Mouse (Mus musculus) retina, postnatal 7 days (tissue): ENCODE measurements around the gene Pxt1.
"Not testable (repeated sequence)": the region's sequence is repeated elsewhere in the genome, so short reads cannot be mapped to it uniquely, and the experiment has no call there.

Experiments used
- DNase-seq: peaks from one replicate; pipeline ENCODE4 v3.0.0-alpha.2; 2012; ENCODE audit warnings: low read depth, low spot score

Gene Pxt1

DNA sequence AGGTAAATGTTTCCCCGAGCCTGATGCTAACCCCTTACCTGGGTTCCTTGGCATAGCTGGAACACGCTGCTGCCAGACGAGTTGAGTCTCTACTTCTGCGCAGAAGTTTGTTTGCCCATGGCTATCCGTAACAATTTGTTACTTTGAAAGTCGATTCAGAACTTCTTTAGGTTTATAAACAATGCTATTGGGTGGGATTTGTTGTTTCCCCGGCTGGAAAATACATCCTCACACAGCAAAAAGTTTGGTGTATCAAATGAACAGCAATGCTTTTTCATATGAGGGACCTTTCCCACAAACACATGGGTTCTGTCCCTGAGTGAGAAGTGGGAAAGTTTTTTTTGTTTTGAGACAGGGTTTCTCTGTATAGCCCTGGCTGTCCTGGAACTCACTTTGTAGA, at the start of gene Pxt1:
Gene Pxt1, minus strand, starts transcription at position 101 of the 400 bp plus-strand sequence.
- no peak for DNase-seq

DNA sequence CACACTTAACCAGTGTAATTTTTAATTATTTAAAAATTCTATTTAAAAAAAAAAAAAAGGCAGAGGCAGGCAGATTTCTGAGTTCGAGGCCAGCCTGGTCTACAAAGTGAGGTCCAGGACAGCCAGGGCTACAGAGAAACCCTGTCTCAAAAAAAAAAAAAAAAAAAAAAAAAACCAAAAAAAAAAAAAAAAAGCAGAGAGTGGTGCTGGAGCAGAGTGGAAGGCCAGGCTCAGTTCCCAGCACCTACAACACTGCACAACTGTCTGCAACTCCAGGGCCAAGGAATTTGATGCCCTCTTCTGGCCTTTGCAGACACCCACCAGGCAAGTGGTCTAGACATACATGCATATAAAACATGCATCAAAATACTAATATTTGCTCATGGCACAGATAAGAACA, 49.4 kb upstream of the Pxt1 start:
- DNase-seq, result not testable (repeated sequence)

DNA sequence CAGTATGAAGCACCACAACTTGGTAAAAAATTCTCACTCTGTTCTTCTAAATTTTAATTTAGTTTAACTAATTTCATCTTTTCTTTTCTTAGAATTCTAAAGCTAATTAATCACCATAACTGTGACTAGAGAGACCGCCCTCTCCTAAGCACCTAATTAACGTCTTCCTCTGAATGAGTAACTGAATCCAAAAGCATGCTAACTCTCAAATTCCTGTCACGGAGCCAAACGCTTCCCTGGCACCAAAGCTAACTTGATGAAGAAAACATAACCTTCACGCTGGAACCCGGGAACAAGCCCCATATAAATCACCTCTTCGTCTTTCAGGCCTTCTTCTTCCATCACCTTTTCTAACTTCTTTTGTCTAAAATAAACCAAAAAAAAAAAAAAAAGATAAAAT, 48.5 kb upstream of the Pxt1 start:
- DNase-seq, result no peak

DNA sequence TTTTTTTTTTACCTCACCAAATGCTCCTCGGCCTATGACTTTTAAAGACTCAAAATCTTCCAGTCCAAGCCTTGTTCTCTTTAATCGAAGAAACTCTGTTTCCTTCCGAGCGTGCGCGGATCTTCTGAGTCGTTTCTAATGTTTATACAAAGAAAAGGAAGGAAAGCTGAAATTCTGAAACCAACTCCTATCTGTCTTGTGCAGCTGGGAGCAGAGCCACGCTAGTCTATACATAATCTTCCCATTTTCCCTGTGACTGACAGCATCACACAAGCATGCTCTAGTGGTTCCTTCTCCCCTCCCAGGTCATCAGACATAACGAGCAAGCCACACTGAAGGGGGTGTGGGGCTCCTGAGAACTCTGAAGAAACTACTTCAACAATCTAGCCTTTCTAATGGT, 47.6 kb upstream of the Pxt1 start:
- no peak for DNase-seq

DNA sequence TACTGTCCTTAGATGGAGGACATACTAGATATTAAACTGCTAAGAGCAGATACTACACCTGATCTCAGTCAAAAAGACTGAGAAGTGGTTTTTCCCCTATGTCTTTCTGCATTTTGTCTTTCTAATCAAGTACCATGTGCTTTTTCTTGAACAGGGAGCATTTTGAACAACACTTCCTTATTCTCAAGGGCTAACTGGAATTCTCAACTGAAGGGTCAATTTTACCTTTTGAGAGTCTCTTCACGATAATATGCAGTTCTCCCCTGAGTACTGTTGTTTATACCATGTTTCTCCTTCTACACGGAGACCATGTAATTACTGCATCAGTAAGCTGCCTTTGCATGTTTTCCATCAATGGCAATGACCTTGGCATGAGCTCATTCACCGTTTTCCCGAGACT, 46.4 kb upstream of the Pxt1 start:
- no peak for DNase-seq

- no peak for DNase-seq
Observed at GRCm38 (mm10) chr17:28988996-28989395, 45.4 kb upstream of the Pxt1 start.

DNA sequence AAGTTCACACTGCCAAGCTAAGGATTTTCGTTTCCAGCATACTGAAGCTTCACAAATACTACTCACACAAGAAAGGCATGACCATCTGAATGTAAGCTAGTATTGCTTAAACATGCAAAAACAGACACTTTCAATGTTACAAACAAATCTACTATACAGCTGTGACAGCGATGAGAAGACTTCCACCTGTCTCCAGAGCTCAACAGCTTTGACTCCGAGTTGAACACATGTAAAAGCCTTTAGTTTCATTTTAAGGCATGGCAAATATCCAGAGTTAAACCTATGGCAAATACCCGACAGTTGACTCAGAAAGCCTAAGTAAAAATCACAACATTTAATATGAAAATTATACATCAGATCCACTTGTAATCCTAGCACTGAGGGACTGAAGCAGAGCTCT, 44.7 kb upstream of the Pxt1 start:
- DNase-seq, result no peak

DNA sequence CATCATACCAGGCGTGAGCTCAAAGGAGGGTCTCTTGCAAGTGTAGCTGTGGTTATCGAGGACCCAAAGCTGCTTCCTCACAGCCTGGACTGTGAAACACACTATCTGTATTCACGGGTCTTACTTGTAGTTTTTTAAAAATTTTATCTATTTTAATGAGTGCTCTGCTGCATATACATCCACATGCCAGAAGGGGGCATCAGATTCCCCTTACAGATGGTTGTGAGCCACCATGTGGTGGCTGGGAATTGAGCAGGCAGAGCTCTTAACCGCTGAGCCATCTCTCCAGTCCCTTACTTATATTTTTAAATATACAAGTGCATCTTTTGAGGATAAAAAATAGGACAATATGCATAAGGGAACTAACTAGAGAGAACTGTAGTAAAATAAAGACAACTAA, 44.1 kb upstream of the Pxt1 start:
- no peak for DNase-seq

DNA sequence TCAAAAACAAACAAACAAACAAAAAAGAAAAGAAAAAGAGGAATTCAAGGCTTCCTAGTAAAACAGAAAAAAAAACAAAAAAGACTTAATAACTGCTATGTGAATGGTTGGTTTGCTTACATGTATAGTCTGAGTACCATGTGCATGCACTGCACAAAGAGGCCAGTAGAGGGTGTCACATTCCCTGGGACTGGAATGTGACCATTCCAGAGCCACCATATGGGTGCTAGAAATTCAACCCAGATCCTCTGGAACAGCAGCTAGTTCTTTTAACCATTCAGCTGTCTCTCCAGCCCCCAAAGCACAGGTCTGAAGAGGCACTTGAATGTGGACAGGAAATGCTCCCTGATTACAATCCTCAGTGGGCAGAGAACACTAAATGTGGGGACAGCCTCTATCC, 43.2 kb upstream of the Pxt1 start:
- no peak for DNase-seq

GRCm38 (mm10) chr17:28984724-28985420, 41.2 kb upstream of the Pxt1 start:
- DNase-seq, result no peak

DNA sequence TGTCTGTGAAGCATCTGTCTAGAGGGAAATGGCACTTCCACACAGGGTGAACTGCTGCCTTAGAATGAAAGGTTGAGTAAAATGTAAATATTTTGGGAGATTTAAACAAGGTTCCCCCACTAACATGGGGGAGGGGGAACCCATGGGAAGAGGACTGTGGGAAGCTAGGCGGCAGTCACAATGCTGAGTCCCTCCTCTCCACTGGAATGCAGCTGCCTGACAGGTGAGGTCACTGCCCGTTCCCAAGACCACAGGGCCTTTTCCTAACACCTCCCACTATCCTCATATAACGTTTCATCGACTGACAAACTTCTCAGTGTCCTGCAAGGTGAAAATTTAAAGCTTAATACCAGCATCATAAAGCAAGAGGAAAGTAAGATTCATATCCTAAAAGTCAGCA, 39.0 kb upstream of the Pxt1 start:
- no peak for DNase-seq

GRCm38 (mm10) chr17:28981081-28981480, 37.4 kb upstream of the Pxt1 start:
- DNase-seq, result no peak

- no peak for DNase-seq
Observed at GRCm38 (mm10) chr17:28979091-28979490, 35.5 kb upstream of the Pxt1 start.

DNA sequence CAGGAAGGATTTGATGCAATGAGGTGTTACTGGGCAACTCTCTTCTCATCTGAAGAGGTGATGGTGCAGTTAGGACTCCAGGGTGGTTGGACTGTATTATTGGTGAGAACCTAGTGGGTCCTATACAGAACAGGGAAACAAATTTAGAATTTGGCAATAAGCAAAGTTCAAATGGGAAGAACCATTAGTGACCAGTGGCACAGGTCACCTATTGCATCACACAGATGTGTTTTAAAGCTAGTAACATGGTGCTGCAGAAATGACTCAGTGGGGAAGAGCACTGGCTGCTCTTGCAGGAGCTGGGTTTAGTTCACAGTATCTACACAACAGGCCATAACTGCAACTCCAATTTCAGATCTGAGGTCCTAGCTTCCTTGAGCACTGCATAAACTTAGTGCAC, 26.5 kb upstream of the Pxt1 start:
- no peak for DNase-seq

- DNase-seq, result no peak
Observed at GRCm38 (mm10) chr17:28967021-28967610, 23.5 kb upstream of the Pxt1 start.

DNA sequence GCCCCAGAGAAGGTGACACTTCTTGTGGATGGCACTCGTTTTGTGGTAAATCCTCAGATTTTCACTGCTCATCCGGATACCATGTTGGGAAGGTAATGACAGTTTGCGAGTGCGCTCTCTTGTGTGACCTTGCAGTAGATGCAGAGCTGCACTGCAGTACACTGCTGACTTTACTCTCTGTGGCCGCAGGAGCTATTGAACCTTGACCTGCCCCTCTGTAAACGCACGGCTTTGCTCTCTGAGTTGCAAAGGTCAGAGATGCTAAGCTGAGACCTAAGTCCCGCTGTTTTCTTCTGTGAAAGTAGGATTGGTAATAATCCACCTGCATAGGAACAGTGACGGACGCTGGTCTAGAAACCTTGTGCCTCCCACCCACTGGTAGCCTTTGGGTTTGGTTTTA, 18.0 kb upstream of the Pxt1 start:
- no peak for DNase-seq

DNA sequence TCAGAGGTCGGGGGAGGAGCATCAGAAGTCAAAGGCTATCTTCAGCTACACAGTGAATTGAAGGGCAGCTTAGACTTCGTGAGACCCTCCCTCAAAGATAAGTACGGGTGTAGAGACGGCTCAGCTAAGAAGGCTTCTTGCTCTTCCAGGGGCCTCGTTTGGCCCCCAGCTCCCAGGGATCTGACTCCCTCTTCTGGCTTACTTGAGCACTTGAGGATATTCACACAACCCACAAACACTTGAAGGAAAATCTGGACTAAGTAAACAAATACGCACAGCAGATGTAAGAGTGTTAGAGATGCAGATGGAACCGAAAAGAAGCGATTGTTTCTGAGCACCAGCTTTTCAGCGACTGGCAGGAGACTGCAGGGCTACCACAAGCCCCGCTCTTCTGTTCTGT, 17.0 kb upstream of the Pxt1 start:
- DNase-seq, result no peak

DNA sequence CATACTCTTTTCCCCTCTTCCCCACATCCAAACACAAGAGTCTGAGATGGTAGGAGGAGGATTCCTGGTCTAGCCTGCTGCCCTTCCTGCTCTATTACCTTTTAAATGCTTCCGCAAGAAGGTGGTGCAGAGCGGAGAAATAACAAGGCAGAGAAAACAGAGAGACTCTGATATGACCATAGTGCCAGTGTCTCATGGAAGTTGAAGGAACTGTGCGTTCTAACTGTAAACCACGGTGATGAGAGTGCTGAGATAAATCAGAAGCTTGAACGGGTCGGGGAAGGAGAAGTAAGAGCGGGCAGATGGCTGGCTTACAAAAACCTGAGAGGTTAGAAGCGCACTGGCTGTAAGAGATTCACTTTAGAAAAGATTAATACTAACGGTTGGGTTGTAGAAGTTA, 10.8 kb upstream of the Pxt1 start:
- no peak for DNase-seq

- DNase-seq, result no peak
Observed at GRCm38 (mm10) chr17:28953251-28953650, 9.6 kb upstream of the Pxt1 start.

- DNase-seq, result peak; percentile 89
Observed at GRCm38 (mm10) chr17:28951831-28952799, 8.5 kb upstream of the Pxt1 start, which contains the start of gene Kctd20. TSS of gene Kctd20 (plus strand) at chr17:28951950.

GRCm38 (mm10) chr17:28950751-28951150, 7.1 kb upstream of the Pxt1 start:
- DNase-seq, result no peak

GRCm38 (mm10) chr17:28948661-28949060, 5.0 kb upstream of the Pxt1 start:
- no peak for DNase-seq
